Mouse (Mus musculus): ENCODE data around the gene Reg3b.
"Not testable (repeated sequence)": the region's sequence is repeated elsewhere in the genome, so short reads cannot be mapped to it uniquely, and the experiment has no call there.

Gene Reg3b

DNA sequence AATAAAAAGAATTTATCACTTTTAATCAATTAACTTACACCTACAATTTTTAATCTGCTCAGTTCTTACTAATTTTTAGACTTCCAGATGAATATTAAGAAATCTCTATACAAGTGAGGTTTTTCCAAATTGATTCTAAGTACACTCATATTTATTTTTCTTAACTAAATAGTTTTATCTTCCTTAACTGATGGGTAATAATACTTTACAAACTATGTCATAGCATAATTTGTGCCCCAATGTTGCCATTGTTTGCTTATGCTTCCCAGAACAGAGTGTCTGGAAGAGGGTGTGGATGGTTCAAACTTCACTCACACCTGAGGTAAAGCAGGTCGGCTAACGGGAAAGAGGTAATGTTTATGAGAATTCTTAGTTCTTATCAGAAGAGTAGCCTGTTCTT is at the start of gene Reg3b:
TSS of gene Reg3b (plus strand) at position 301 of the 400 bp plus-strand sequence.
- no peak for DNase-seq (ENCODE audit: low spot score)

DNA sequence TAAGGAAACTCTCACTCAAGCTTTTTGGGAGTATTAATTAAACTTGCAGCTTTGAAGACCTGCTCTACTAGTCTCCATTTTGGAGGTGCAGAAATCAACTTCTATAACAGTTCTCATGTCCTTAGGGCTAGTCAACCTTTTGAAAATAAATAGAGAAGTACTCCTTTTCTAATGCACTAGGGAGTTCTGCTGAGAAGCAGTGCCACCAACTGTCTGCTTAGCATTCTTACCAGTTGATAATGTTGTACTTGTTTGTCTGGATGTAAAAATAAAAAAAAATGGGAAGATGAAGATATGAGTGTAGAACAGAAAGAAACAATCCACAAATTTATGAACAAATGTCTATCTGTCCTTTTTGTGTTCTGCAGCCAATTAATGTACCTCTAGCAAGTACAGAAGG is 42.7 kb upstream of the Reg3b start:
- no peak for DNase-seq (ENCODE audit: low spot score)

DNA sequence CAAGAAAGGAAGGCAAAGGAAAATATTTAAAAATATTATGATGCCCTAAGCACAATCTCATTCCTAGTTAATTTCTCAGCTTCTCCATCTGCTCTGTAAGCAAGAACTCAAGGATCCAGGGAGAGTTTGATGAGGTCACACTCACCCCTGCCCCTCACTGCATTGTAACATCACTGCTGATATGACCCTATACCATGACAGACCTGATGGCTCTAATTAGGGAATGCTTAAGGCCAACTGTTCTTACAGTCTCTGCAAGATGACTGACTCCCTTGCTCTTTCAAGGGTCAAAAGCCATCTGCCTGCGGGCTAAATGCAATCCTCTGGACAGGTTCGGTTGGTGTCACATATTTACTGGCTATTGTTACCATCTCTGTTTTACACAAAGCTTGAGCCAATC is 41.3 kb upstream of the Reg3b start:
- DNase-seq (ENCODE audit: low spot score): no peak

DNA sequence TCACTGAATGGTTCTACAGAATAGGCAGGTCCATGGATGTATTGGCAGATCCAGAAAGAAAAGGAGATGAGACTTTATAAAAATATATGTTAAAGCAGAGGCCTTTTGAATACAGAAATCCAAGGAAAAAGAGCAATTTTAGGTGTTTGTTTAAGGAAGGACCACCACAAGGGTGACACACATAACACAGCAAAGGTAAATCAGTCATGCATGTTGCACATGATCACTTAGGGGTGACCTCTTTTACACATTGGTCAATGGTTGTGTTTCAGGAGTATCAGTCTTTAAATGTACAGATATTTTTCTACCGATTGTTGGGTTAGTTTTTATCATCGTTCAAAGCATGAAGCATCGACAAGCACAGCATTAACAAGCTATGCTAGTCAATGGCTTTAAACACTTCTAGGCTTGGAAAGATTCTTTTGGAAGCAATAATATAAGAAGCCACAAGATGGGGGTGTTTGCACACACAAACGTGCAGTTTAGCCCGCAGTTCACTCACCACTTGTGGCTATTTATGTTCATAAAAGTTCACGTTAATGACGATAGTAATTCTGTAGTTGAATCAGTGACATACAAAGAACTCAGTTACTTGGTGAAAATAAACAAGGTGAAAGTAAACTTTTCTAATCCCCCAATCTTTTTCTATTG is 38.4 kb upstream of the Reg3b start:
- DNase-seq (ENCODE audit: low spot score): peak; percentile 80

DNA sequence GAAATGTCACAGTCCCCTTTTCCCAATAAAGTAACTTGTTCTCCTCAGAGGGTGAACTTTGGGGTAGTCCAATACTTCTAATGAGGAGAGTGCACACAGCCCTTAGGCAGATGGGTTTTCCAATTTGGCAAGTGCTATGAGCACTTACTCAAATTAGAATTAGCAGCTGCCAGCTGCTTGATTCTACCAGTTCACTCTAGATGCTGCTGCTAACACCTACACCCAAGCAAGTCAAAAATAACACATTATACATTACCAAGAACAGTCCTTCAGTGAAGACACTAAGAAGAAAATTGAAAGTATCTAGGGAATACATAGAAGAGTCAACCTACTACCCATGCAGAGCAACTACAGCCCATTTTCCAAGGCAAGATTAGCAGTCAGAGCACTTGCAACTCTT is 30.2 kb upstream of the Reg3b start:
- DNase-seq (ENCODE audit: low spot score): no peak

DNA sequence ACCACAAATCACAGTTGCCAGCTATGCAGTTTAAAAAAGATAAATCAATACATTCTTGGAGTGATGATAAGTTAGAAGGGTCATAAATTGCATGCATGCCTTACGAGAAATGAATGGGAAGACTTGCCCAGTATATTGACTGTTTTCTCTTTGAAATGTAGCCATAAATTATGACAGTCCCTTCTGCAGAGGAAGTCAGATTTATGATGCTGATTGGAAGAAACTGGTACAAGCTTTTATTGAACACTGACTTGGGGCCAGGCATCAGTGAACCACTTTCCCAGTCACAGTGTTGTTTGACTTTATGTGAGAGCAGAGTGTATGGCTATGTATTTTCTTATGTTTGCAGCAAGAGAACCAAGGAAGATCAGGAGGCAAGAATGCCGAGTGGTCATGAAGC is 28.8 kb upstream of the Reg3b start:
- no peak for DNase-seq (ENCODE audit: low spot score)

DNA sequence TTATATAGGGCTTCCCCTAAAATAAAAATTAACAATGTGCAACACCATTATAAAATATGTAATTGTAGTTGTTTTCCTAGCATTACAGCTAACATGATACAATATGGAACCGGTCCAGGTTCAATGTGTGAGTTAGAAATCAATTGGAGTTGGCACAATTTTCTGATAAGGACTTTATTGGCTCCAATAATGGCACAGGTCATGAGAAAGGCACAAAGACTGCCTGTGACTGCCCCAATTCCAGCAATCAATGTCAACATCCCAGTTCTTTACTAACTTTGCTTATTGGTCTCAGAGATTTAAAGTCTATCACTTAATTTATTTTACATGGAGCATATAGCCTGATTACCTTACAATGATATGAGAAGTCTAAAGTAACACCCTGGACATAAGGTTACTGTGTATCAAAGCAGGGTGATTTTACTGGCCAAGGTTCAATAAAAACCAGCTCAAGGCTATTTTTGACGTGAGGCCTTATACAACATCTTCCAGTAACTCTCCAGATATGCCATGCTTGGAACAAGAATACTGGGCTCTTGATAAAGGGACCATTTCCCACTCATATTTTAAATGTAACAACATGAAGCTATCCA is 8.4 kb upstream of the Reg3b start:
- DNase-seq (ENCODE audit: low spot score): no peak

DNA sequence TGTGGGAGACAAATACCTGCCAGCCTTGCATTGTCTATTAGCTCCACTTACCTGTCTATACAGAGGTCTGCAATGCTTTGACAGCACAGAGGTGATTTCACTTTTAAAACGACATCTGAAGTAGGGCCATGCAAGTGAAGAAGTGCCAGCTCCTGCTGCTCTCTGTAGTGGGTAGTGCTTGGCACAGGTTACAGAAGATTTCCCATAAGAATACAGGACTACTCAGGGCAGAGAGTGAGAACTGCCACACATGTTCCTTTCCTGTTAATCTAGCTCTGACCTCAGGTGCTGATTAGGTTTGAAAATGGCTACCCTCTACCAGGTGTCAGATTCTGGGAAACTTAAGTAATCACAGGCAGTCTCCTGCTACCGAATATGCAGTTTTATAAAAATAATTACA is 8.3 kb downstream of the Reg3b start, which contains the start of gene Reg3d:
TSS of gene Reg3d (minus strand) at position 101 of the 400 bp plus-strand sequence.
- DNase-seq (ENCODE audit: low spot score): no peak

DNA sequence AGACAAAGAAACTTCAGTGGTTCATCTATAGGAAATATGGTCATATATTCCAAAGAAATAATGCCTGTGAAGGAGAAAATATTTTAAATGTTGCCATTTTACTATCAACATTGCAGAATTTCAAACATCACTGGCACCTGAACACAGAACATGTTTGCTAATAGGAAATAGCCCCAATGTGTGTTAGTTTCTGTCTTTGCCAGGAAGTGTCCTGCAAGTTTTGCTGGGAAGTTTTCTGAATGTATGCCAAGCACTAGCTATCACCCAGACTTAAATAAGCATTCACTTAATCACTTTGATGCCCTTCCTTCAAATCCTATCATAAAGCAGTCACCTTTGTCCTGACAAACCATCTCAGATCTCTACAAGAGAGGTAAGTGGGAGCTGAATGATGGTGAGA is 10.0 kb downstream of the Reg3b start, which contains the start of gene Reg3a:
TSS of gene Reg3a (plus strand) at position 301 of the 400 bp plus-strand sequence.
- DNase-seq (ENCODE audit: low spot score): no peak

DNA sequence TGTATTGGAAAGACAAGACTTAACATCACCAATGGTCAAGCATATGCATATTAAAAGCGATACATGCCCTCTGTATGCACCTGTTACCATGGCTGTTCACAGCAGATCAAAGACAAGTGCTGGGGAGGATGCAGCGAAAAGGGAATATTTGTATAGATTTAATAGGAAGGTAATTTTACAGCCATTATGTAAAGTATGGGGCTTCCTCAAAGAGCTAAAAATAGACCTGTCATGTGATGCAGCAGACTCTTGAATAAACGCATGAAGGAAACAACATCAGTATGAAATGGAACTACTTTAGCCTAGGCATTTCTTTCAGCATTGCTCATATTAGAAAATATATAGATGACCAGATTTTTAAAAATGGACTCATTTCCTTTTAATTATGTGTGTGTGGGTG is 15.2 kb downstream of the Reg3b start:
- no peak for DNase-seq (ENCODE audit: low spot score)

DNA sequence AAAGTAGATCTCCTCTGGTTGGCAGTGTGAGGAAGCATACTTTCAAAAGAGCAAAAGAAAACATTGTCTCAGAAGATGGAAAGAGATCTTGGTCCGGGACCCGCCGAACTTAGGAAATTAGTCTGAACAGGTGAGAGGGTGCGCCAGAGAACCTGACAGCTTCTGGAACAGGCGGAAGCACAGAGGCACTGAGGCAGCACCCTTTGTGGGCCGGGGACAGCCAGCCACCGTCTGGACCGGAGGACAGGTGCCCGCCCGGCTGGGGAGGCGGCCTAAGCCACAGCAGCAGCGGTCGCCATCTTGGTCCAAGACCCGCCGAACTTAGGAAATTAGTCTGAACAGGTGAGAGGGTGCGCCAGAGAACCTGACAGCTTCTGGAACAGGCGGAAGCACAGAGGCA is 24.9 kb downstream of the Reg3b start, which contains the start of gene Reg2:
TSS of gene Reg2 (plus strand) at position 301 of the 400 bp plus-strand sequence.
- DNase-seq (ENCODE audit: low spot score): not testable (repeated sequence)

DNA sequence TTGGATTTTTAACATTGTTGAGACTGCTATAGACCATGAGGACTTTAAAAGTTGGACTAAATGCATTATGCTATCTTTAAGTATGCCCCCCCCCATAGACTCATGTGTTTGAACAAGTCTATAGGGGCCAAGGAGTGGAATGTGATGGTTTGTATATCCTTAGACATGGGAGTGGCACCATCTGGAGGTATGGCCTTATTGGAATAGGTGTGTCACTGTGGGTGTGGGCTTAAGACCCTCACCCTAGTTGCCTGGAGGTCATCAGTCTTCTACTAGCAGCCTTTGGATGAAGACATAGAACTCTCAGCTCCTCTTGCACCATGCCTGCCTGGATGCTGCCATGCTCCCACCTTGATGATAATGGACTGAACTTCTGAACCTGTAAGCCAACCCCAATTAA is 52.0 kb downstream of the Reg3b start, which contains the start of gene Reg1:
TSS of gene Reg1 (plus strand) at position 301 of the 400 bp plus-strand sequence.
- not testable (repeated sequence) for DNase-seq (ENCODE audit: low spot score)
